Mouse (Mus musculus) kidney, embryonic 14.5 days (tissue): ENCODE measurements around the gene Dnah7c. TPM values are rescaled to one million over a fixed set of nuclear protein-coding genes. Genes with fewer than 3 reads are reported as not detected.
"Not testable (repeated sequence)": the region's sequence is repeated elsewhere in the genome, so short reads cannot be mapped to it uniquely, and the experiment has no call there.

ENCODE experiments used
- ATAC-seq: fragments of 200-750 bp; cut with Nextera tagmentation; 2 replicates; pipeline ENCODE4 v1.8.0; 2017; ENCODE audit warnings: moderate number of reproducible peaks, mild to moderate bottlenecking, moderate TSS enrichment, moderate library complexity; ENCODE audit not compliant: low FRiP score, low TSS enrichment
- H3K27ac ChIP-seq: fragments of 300-500 bp; sonication (generic); 2 replicates; pipeline ENCODE4 v1.5.1; 2014; ENCODE audit warnings: low read depth, mild to moderate bottlenecking, low read length, moderate library complexity, mixed read lengths
- H3K27me3 ChIP-seq: fragments of 300-500 bp; sonication (generic); 2 replicates; pipeline ENCODE4 v1.6.1; 2014; ENCODE audit warnings: mild to moderate bottlenecking, low read length; ENCODE audit not compliant: control insufficient read depth, insufficient read depth
- H3K36me3 ChIP-seq: fragments of 300-500 bp; sonication (generic); 2 replicates; pipeline ENCODE4 v1.6.1; 2014; ENCODE audit warnings: low read length, mixed read lengths; ENCODE audit not compliant: control insufficient read depth, insufficient read depth
- H3K4me1 ChIP-seq: fragments of 300-500 bp; sonication (generic); 2 replicates; pipeline ENCODE4 v1.6.1; 2014; ENCODE audit warnings: low read length, mixed read lengths; ENCODE audit not compliant: control insufficient read depth, insufficient read depth
- H3K4me2 ChIP-seq: fragments of 300-500 bp; sonication (generic); replicated peaks from 2 replicates; pipeline ENCODE4 v1.6.1; 2014; ENCODE audit warnings: low read depth, mild to moderate bottlenecking, low read length
- H3K4me3 ChIP-seq: fragments of 300-500 bp; sonication (generic); 2 replicates; pipeline ENCODE4 v1.5.1; 2014; ENCODE audit warnings: mild to moderate bottlenecking, low read length
- H3K9ac ChIP-seq: fragments of 300-500 bp; sonication (generic); 2 replicates; pipeline ENCODE4 v1.6.1; 2014; ENCODE audit warnings: low read depth, mild to moderate bottlenecking, low read length, moderate library complexity
- H3K9me3 ChIP-seq: fragments of 300-500 bp; sonication (generic); 2 replicates; pipeline ENCODE4 v1.6.1; 2016; ENCODE audit warnings: low read length; ENCODE audit not compliant: control insufficient read depth
- WGBS: fragments of 180-500 bp; shearing (Covaris S2); extraction: QIAGEN DNeasy Blood & Tissue Kit; methylation state at CpG from one replicate; pipeline ENCODE4 v1.1.7; 2014; 5-methylcytosine and 5-hydroxymethylcytosine counted together
- polyA plus RNA-seq: library from polyadenylated mRNA; unstranded; fragments of >200 nt; fragmentation: Nextera tagmentation; extraction: Ambion mirVana; gene quantifications from 2 replicates; pipeline ENCODE4 v1.2.1, GENCODE M21; 2014

Gene Dnah7c
- polyA plus RNA-seq, 1 experiment from 2014 or later: 0.11 TPM

- H3K4me2 ChIP-seq, H3K4me1 ChIP-seq, H3K27me3 ChIP-seq, H3K36me3 ChIP-seq, H3K9ac ChIP-seq, H3K27ac ChIP-seq, ATAC-seq, H3K9me3 ChIP-seq, H3K4me3 ChIP-seq: not testable (repeated sequence)
These were observed 343.9 kb downstream of the Dnah7c start for GRCm38 (mm10) chr1:46769318-46769717.

DNA sequence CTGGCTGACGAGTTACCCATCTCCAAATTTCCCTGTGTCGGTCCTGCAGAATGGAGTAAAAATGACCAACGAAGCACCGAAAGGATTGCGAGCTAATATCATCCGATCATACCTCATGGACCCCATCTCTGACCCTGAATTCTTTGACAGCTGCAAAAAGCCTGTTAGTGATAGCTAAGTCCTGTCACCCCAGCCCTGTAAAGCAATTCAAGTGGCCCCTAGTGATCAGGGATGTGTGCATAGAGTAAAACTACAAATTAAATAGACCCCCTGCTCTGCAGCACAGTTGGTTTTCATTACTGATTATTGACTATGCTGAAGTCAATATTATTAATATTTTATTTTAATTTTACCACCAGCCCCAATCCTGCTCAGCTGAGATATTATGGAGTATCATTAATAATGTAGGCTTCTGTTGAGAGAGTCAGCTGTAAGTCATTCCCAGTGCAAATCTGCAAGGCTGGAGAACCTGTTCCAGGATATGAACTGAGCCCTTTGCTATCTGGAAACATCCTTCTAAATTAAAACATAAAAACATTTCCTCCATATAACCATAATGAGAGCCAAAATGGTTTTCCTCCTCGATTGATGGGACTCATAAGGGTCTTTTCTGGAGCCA lies 344.8 kb downstream of the Dnah7c start:
- WGBS: 88% methylated on average over 7 of the region's 7 CpGs
- ATAC-seq: not testable (repeated sequence)

GRCm38 (mm10) chr1:46782227-46782626 lies 356.8 kb downstream of the Dnah7c start:
- H3K4me2 ChIP-seq, H3K4me3 ChIP-seq, H3K27ac ChIP-seq, H3K4me1 ChIP-seq, H3K9me3 ChIP-seq, H3K27me3 ChIP-seq, H3K36me3 ChIP-seq, H3K9ac ChIP-seq, ATAC-seq: not testable (repeated sequence)
- 87% methylated on average over 4 of the region's 4 CpGs for WGBS

More for the DNA sequence above, 344.8 kb downstream of the Dnah7c start:
- H3K36me3 ChIP-seq, H3K4me3 ChIP-seq, H3K4me2 ChIP-seq, H3K4me1 ChIP-seq, H3K27me3 ChIP-seq, H3K27ac ChIP-seq, H3K9ac ChIP-seq, H3K9me3 ChIP-seq: not testable (repeated sequence)

DNA sequence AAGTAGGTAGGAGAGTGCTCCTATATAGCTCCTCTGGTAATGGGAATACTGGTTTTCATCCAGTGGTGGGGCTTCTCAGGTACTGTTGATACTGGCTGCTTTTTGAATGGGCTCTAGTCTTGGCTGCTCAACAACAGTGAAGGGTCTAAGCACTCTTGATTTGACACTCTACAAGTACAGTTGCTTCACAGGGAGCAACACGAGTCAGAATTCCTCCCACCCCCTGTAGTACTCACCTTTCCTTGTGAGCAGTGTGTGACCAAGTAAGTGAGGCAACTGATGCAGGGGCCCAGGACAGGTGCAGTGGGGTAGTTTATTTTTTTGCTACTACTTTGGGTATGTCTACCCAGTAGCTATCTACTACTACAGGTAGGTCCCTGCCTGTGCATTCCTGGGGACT lies 379.7 kb downstream of the Dnah7c start:
- Histone ChIP-seq H3K4me1 (no peaks in the 10 kb centered on the region), H3K9ac (no peak overlapping the region), H3K4me3 (no peak overlapping the region), H3K9me3 (no peaks in the 10 kb centered on the region), H3K27ac (no peak overlapping the region), H3K4me2 (no peak overlapping the region), H3K27me3 (no peaks in the 10 kb centered on the region), H3K36me3 (peaks cover 2% of the 10 kb centered on the region; the same call in 1 of the 2 replicates)
- ATAC-seq: no peak
- WGBS: 76% methylated on average over 1 of the region's 1 CpGs

- H3K36me3 ChIP-seq, H3K4me3 ChIP-seq, H3K4me1 ChIP-seq, H3K4me2 ChIP-seq, H3K27me3 ChIP-seq, H3K27ac ChIP-seq, H3K9ac ChIP-seq, ATAC-seq, H3K9me3 ChIP-seq: not testable (repeated sequence)
- 87% methylated on average over 4 of the region's 4 CpGs for WGBS
These were observed 383.2 kb downstream of the Dnah7c start for GRCm38 (mm10) chr1:46808630-46809029.

GRCm38 (mm10) chr1:46817934-46818333 lies 392.5 kb downstream of the Dnah7c start:
- no peak overlapping the region for H3K27ac ChIP-seq
- H3K9ac ChIP-seq: no peak overlapping the region
- peaks cover 38% of the 10 kb centered on the region for H3K36me3 ChIP-seq
- no peaks in the 10 kb centered on the region for H3K4me1 ChIP-seq
- H3K9me3 ChIP-seq: no peaks in the 10 kb centered on the region
- WGBS: 95% methylated on average over 5 of the region's 5 CpGs
- H3K4me2 ChIP-seq: no peak overlapping the region
- no peak overlapping the region for H3K4me3 ChIP-seq
- H3K27me3 ChIP-seq: no peaks in the 10 kb centered on the region
- no peak for ATAC-seq

DNA sequence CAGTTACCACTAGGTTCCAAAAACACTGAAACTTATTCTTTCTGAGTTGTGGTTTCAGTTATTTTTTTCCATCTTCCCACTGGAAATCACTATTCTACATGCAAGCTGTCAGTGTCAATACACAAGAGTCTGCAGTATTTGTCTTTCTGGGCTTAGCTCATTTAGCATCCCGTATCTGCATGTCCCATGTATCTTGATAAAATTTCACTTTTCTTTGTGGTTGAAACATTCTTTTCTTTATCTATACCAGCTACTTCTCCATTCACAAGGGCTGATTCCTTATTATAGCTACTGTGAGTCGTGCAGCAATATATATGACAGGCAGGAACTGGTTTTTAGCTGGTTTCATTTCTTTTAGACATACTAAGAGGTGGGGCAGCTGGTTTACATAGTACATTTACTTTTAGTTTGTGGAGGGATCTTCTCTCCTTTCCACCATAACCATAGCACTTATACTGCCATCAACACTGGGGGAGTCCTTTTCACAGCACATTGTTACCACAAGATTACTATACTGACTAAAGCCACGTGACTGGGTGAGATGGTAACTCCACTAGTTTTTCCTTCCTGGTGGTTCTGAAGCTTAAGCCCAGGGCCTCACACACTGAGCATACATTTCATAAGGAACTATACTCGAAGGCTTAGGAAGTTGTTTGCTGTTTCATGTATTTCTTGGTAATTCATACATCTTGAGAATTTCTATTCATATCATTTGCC lies 397.0 kb downstream of the Dnah7c start:
- no peak for ATAC-seq
- H3K27ac ChIP-seq: no peak overlapping the region
- peaks cover 51% of the 10 kb centered on the region for H3K36me3 ChIP-seq
- no peaks in the 10 kb centered on the region for H3K4me1 ChIP-seq
- no peak overlapping the region for H3K4me3 ChIP-seq
- WGBS: 86% methylated on average over 4 of the region's 4 CpGs
- H3K9me3 ChIP-seq: no peaks in the 10 kb centered on the region
- H3K4me2 ChIP-seq: no peak overlapping the region
- H3K27me3 ChIP-seq: no peaks in the 10 kb centered on the region
- H3K9ac ChIP-seq: no peak overlapping the region

DNA sequence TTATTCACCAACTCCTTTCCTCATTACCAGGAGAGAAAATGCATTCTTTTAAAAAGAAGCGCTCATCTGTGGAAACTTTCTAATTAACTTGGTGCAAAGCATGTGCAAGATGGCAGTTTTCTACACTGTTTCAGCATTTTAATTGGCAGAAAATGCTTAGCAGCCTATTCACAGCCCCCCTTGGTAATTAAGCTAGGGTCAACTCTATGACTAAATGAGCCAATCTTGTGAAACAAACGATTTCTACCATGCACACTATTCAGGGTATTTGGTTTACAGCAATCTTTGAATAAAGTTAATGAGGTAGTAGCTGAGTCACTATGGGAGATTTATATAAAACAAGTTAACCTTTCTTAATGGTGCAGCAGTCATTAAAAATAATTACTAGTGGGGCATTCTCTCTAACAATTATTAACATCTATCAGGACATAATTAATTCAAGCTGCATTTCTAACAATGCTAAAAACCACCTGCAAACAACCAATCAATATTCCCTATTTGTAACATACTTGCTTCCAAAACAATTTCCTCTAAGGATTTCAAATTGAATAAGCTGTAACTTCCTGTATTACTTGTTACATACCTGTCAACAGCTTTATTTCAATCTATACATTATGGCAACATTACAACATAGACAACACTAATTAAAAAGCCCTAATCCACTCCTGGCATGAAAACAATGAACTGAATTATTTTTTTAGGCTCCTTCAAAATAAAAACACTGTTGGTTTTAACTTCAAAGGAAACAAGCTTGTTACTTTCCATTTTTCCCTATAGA lies 404.9 kb downstream of the Dnah7c start:
- no peak overlapping the region for H3K27ac ChIP-seq
- H3K36me3 ChIP-seq: peaks cover 17% of the 10 kb centered on the region
- H3K9ac ChIP-seq: no peak overlapping the region
- ATAC-seq: no peak
- no peaks in the 10 kb centered on the region for H3K4me1 ChIP-seq
- WGBS: 66% methylated on average over 2 of the region's 2 CpGs
- no peak overlapping the region for H3K4me3 ChIP-seq
- H3K27me3 ChIP-seq: no peaks in the 10 kb centered on the region
- no peak overlapping the region for H3K4me2 ChIP-seq
- H3K9me3 ChIP-seq: no peaks in the 10 kb centered on the region

DNA sequence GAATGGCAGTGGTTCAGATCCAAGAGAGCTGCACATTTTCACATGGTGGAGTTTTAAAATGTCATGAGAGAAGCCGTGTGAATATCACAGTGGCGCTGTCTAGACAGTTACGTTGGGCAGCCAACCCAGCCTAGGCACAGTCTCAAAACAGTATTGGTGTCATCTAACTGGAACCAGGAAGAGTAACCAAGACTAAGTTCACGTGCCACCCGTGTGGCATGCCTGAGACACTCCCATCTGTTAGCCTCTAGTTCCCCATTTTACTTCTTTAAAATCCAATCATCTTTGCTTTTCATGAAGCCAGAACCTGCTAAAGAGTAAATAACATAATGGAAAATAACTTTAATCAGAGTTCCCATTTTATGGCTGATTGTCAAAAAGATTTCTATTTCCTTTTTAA lies 406.5 kb downstream of the Dnah7c start:
- no peak overlapping the region for H3K9ac ChIP-seq
- no peak overlapping the region for H3K27ac ChIP-seq
- no peaks in the 10 kb centered on the region for H3K27me3 ChIP-seq
- peaks cover 19% of the 10 kb centered on the region for H3K36me3 ChIP-seq
- no peak overlapping the region for H3K4me2 ChIP-seq
- WGBS: 88% methylated on average over 5 of the region's 5 CpGs
- H3K4me3 ChIP-seq: no peak overlapping the region
- H3K4me1 ChIP-seq: no peaks in the 10 kb centered on the region
- no peaks in the 10 kb centered on the region for H3K9me3 ChIP-seq
- ATAC-seq: no peak
